Comparison of ENCODE assay signal across 27 mouse cellular contexts in the genomic region with DNA sequence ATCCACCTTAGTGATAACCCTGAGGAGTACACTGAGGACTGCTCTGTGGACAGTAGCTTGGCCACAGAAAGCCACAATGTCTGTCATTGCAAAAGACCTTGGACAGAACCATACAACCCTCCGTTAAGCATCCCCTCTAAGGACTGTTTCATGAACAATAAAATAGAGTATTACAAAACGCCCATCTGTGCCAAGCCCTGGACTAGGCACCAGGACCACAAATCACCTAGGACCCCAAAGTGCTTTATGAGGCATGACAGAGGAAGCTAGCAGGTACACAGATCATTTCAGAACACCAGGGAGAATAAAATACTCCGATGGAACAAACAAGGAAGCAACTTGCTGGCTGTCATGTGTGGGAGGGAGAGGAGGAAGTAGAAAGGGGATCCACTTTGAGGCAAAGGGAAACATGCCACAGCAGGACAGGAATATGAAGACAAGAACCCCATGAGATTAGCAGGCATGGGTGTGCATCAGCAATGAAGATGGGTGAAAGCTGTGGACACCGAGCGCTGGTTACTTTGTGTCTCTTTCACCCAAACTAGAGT. TPM values are rescaled to one million over a fixed set of nuclear protein-coding genes. Genes with fewer than 3 reads are reported as not detected.
A peak's percentile ranks its signal among the peaks of the same experiment; 100 is the strongest.
DNase-seq lines count a peak whose midpoint lies in the region; ATAC-seq and TF ChIP-seq lines count a peak whose summit lies in the region.
"Had no signal": no experiment of that assay in that cellular context is flagged by ENCODE, and none has a peak within 500 bp of the region (broad histone marks: within the 10 kb centered on the region; RNA-seq: fewer than 3 reads in every experiment).

No protein-coding gene starts in this region.

- no peak overlapping the region for H3K4me3 ChIP-seq in kidney, embryonic 14.5 days (ENCODE audit: low read length)
- H3K4me3 ChIP-seq in lung, postnatal 0 days (ENCODE audit: low read depth, low read length): no peak overlapping the region
- H3K4me3 ChIP-seq: forebrain, embryonic 13.5 days; heart, embryonic 10.5 days; heart, embryonic 15.5 days; hindbrain, embryonic 13.5 days; limb, embryonic 13.5 days; liver, embryonic 13.5 days; midbrain, embryonic 12.5 days; neural tube, embryonic 13.5 days; stomach, embryonic 15.5 days had no signal

- TF ChIP-seq CTCF in lung, postnatal 0 days (IDR thresholded peaks at IDR 0.05): no peak

- WGBS in kidney, embryonic 14.5 days: 59% methylated on average over 5 of the region's 5 CpGs
- WGBS in lung, postnatal 0 days: 91% methylated on average over 5 of the region's 5 CpGs

- no peak for DNase-seq in kidney, adult 8-10 months
- DNase-seq in lung, postnatal 0 days (ENCODE audit: low spot score): peak; percentile 11
- DNase-seq in lung, postnatal 10 days: no peak
- DNase-seq in ovary, postnatal 36 days (ENCODE audit: low spot score): no peak
- DNase-seq in cerebellum, postnatal 4 days (ENCODE audit: low spot score in 2 of 2): no peak
- DNase-seq: adrenal gland, postnatal 36 days; cerebellum, adult 2 months; cerebellum, postnatal 25 days; gastrocnemius, postnatal 10 days; kidney, adult 9 months; kidney, postnatal 4 days; liver, embryonic 13.5 days; lung, embryonic 14.5 days; retina, postnatal 1 day; right cerebral cortex, postnatal 25 days had no signal

- no peaks in the 10 kb centered on the region for H3K9me3 ChIP-seq in kidney, embryonic 14.5 days (ENCODE audit: control insufficient read depth, low read length)
- no peaks in the 10 kb centered on the region for H3K9me3 ChIP-seq in lung, postnatal 0 days (ENCODE audit: low read length)
- H3K9me3 ChIP-seq: forebrain, embryonic 13.5 days; heart, embryonic 10.5 days; heart, embryonic 15.5 days; hindbrain, embryonic 13.5 days; limb, embryonic 13.5 days; liver, embryonic 13.5 days; midbrain, embryonic 12.5 days; neural tube, embryonic 13.5 days; stomach, embryonic 15.5 days had no signal

- no peak overlapping the region for H3K4me2 ChIP-seq in kidney, embryonic 14.5 days (replicated peaks; ENCODE audit: low read depth, low read length)
- no peak overlapping the region for H3K4me2 ChIP-seq in lung, postnatal 0 days (replicated peaks; ENCODE audit: low read depth, low read length)
- H3K4me2 ChIP-seq: forebrain, embryonic 13.5 days; heart, embryonic 15.5 days; hindbrain, embryonic 13.5 days; limb, embryonic 13.5 days; liver, embryonic 13.5 days; lung, embryonic 14.5 days; midbrain, embryonic 12.5 days; neural tube, embryonic 13.5 days; stomach, embryonic 15.5 days had no signal

- no peaks in the 10 kb centered on the region for H3K4me1 ChIP-seq in kidney, embryonic 14.5 days (ENCODE audit: control insufficient read depth, insufficient read depth, low read length)
- no peaks in the 10 kb centered on the region for H3K4me1 ChIP-seq in lung, postnatal 0 days (ENCODE audit: insufficient read depth, low read depth, low read length)
- H3K4me1 ChIP-seq: forebrain, embryonic 13.5 days; heart, embryonic 10.5 days; heart, embryonic 15.5 days; hindbrain, embryonic 13.5 days; limb, embryonic 13.5 days; liver, embryonic 13.5 days; midbrain, embryonic 12.5 days; neural tube, embryonic 13.5 days; stomach, embryonic 15.5 days had no signal

- peaks cover 50% of the 10 kb centered on the region for H3K36me3 ChIP-seq in kidney, embryonic 14.5 days (ENCODE audit: control insufficient read depth, insufficient read depth, low read length)
- peaks cover 22% of the 10 kb centered on the region for H3K36me3 ChIP-seq in lung, postnatal 0 days (ENCODE audit: insufficient read depth, low read length)

- H3K27me3 ChIP-seq in kidney, embryonic 14.5 days (ENCODE audit: control insufficient read depth, insufficient read depth, low read length): no peaks in the 10 kb centered on the region
- no peaks in the 10 kb centered on the region for H3K27me3 ChIP-seq in lung, postnatal 0 days (replicated peaks; ENCODE audit: insufficient read depth, low read length)
- H3K27me3 ChIP-seq: forebrain, embryonic 13.5 days; heart, embryonic 15.5 days; hindbrain, embryonic 13.5 days; limb, embryonic 13.5 days; liver, embryonic 13.5 days; midbrain, embryonic 12.5 days; neural tube, embryonic 13.5 days; stomach, embryonic 15.5 days had no signal

- H3K27ac ChIP-seq in kidney, embryonic 14.5 days (ENCODE audit: low read depth, low read length): no peak overlapping the region
- no peak overlapping the region for H3K27ac ChIP-seq in lung, postnatal 0 days (ENCODE audit: low read length)
- H3K27ac ChIP-seq: forebrain, embryonic 13.5 days; heart, embryonic 10.5 days; heart, embryonic 15.5 days; hindbrain, embryonic 13.5 days; limb, embryonic 13.5 days; liver, embryonic 13.5 days; midbrain, embryonic 12.5 days; neural tube, embryonic 13.5 days; stomach, embryonic 15.5 days had no signal

- TF ChIP-seq EP300 in lung, postnatal 0 days (IDR thresholded peaks at IDR 0.05): no peak

- no peak overlapping the region for H3K9ac ChIP-seq in kidney, embryonic 14.5 days (ENCODE audit: low read depth, low read length)
- H3K9ac ChIP-seq in lung, postnatal 0 days (replicated peaks; ENCODE audit: low read depth): no peak overlapping the region
- H3K9ac ChIP-seq: forebrain, embryonic 13.5 days; heart, embryonic 15.5 days; hindbrain, embryonic 13.5 days; limb, embryonic 13.5 days; liver, embryonic 13.5 days; lung, embryonic 14.5 days; midbrain, embryonic 12.5 days; neural tube, embryonic 13.5 days; stomach, embryonic 15.5 days had no signal

- peak; percentile 60; the same call in 1 of the 2 replicates for ATAC-seq in kidney, embryonic 14.5 days (ENCODE audit: low FRiP score, low TSS enrichment)
- ATAC-seq in lung, postnatal 0 days: no peak
- peak; percentile 42 for ATAC-seq in granulocyte monocyte progenitor cell, adult 5-6 weeks (replicated peaks; ENCODE audit: poor library complexity, severe bottlenecking)
- ATAC-seq in monocyte, adult 5-6 weeks (replicated peaks; ENCODE audit: insufficient number of reproducible peaks, low FRiP score, low TSS enrichment, poor library complexity, severe bottlenecking): peak; percentile 63; the same call in 1 of the 2 replicates
- ATAC-seq: forebrain, embryonic 13.5 days had no signal

RNA-seq across cellular contexts. Expression of gene Nudt5, which starts 33.5 kb away (rescaled TPM):
- polyA plus RNA-seq in kidney, embryonic 14.5 days (2014; fragmentation: Nextera tagmentation; extraction: Ambion mirVana): 83.8 and 101 TPM in 2 replicates
- 18.5 and 24.7 TPM in 2 replicates for polyA plus RNA-seq in lung, postnatal 0 days (2015; fragmentation: Nextera tagmentation; extraction: Ambion mirVana)
- 63.6 and 73.3 TPM in 2 replicates for total RNA-seq in granulocyte monocyte progenitor cell, adult 5-6 weeks (2014; fragmentation: Nextera tagmentation)
- total RNA-seq in granulocyte monocyte progenitor cell, adult 5-6 weeks (2017): 83.9 and 88.2 TPM in 2 replicates
- 12.9 to 17.9 TPM (median 14.7 TPM) in 3 replicates for total RNA-seq in monocyte, adult 5-6 weeks (2017)

RNA-seq across cellular contexts. Expression of gene Cdc123, which starts 33.7 kb away (rescaled TPM):
- 291 and 357 TPM in 2 replicates for polyA plus RNA-seq in kidney, embryonic 14.5 days (2014; fragmentation: Nextera tagmentation; extraction: Ambion mirVana)
- 147 and 163 TPM in 2 replicates for polyA plus RNA-seq in lung, postnatal 0 days (2015; fragmentation: Nextera tagmentation; extraction: Ambion mirVana)
- 113 and 134 TPM in 2 replicates for total RNA-seq in granulocyte monocyte progenitor cell, adult 5-6 weeks (2014; fragmentation: Nextera tagmentation)
- total RNA-seq in granulocyte monocyte progenitor cell, adult 5-6 weeks (2017): 108 and 112 TPM in 2 replicates
- total RNA-seq in monocyte, adult 5-6 weeks (2017): 68.7 to 107 TPM (median 85.6 TPM) in 3 replicates

RNA-seq across cellular contexts. Expression of gene Gm13199, which starts 51.4 kb away (rescaled TPM):
- polyA plus RNA-seq in kidney, embryonic 14.5 days (2014; fragmentation: Nextera tagmentation; extraction: Ambion mirVana): 3.7 and 4.0 TPM in 2 replicates
- 0.33 and 0.58 TPM in 2 replicates for polyA plus RNA-seq in lung, postnatal 0 days (2015; fragmentation: Nextera tagmentation; extraction: Ambion mirVana)
- total RNA-seq in granulocyte monocyte progenitor cell, adult 5-6 weeks (2014; fragmentation: Nextera tagmentation): 7.8 TPM in 1 of 2 replicates, not detected in the other
- total RNA-seq in granulocyte monocyte progenitor cell, adult 5-6 weeks (2017): not detected in 2 replicates
- not detected in 3 replicates for total RNA-seq in monocyte, adult 5-6 weeks (2017)
- total RNA-seq: heart, postnatal 25 days had no signal
